Mouse (Mus musculus): Measurements from ENCODE around the gene Fuca1. TPM values are rescaled to one million over a fixed set of nuclear protein-coding genes. Genes with fewer than 3 reads are reported as not detected.
A peak's percentile ranks its signal among the peaks of the same experiment; 100 is the strongest.

Gene Fuca1
- total and polyA plus RNA-seq, 3 experiments, result 32.6 to 77.6 (median 66.5) TPM

- Histone ChIP-seq H3K79me2 (replicated peaks; ENCODE audit: control insufficient read depth, extremely low read depth, insufficient read depth, poor library complexity, severe bottlenecking) (0 out of 2 replicates have a peak, but pooled peaks cover 4% of the 10 kb centered on the region), H3K4me2 (ENCODE audit: insufficient read depth, low read depth, poor library complexity, severe bottlenecking) (peak overlapping the region; percentile 96), H3K9me3 (replicated peaks; ENCODE audit: low read length) (no peaks in the 10 kb centered on the region), H3K4me1 (ENCODE audit: control insufficient read depth in 1 of 2, insufficient read depth in 2 of 2) (peaks cover 0 to 31% of the 10 kb centered on the region in 2 experiments; a peak in 2 of 4 replicates), H3K4me3 (replicated peaks in 1 of 3; ENCODE audit: low read depth in 2 of 3, low read length in 2 of 3, poor library complexity in 1 of 3) (peak overlapping the region in 1 of 3 experiments; percentile 80), H3K27me3 (replicated peaks) (no peaks in the 10 kb centered on the region), H3K36me3 (replicated peaks in 1 of 2; ENCODE audit: control insufficient read depth in 1 of 2, insufficient read depth in 1 of 2, low read length in 1 of 2) (peaks cover 40 to 71% of the 10 kb centered on the region in 2 experiments), H3K9ac (ENCODE audit: insufficient read depth, low read depth) (no peak overlapping the region), H3K27ac (ENCODE audit: insufficient read depth, low read depth) (no peak overlapping the region)
- TF ChIP-seq JUN (IDR thresholded peaks at IDR 0.05; ENCODE audit: insufficient read depth, low read depth, low read length) (no peak), ZMIZ1 (IDR thresholded peaks at IDR 0.05; ENCODE audit: low read depth, low read length) (no peak), SMC3 (IDR thresholded peaks at IDR 0.05; ENCODE audit: low read depth, low read length) (no peak), HCFC1 (IDR thresholded peaks at IDR 0.05; ENCODE audit: low read depth, low read length) (no peak), TBP (conservative IDR thresholded peaks at IDR 0.05; ENCODE audit: low read depth, low read length) (no peak), MXI1 (IDR thresholded peaks at IDR 0.05; ENCODE audit: low read depth, low read length) (no peak), ELF1 (IDR thresholded peaks at IDR 0.05; ENCODE audit: low read depth, low read length) (no peak), CTCF (conservative IDR thresholded peaks at IDR 0.05 in 1 of 2, IDR thresholded peaks at IDR 0.05 in 1 of 2; ENCODE audit: low read depth in 2 of 2, low read length in 2 of 2) (no peak), UBTF (IDR thresholded peaks at IDR 0.05; ENCODE audit: low read depth, low read length) (no peak), E2F4 (IDR thresholded peaks at IDR 0.05; ENCODE audit: insufficient replicate concordance, low read depth, low read length) (no peak)
- in situ Hi-C loops (cut with MboI; ENCODE audit: low pct_ligation_motif_present, low pct_unique_long_range_greater_than_20kb, low sequenced_read_pairs) (no loop called here), dilution Hi-C loops (cut with MboI; ENCODE audit: extremely low pct_ligation_motif_present, extremely low pct_unique_long_range_greater_than_20kb, low sequenced_read_pairs) (no loop called here)
- no peak for DNase-seq (ENCODE audit: extremely low read depth)
These were observed 1.7 kb downstream of the Fuca1 start for GRCm38 (mm10) chr4:135922190-135922589.

GRCm38 (mm10) chr4:135924418-135924817 is 3.9 kb downstream of the Fuca1 start:
- Histone ChIP-seq H3K4me2 (ENCODE audit: insufficient read depth, low read depth, poor library complexity, severe bottlenecking) (no peak overlapping the region), H3K4me1 (ENCODE audit: control insufficient read depth in 1 of 2, insufficient read depth in 2 of 2) (peaks cover 0 to 13% of the 10 kb centered on the region in 2 experiments; a peak in 2 of 4 replicates), H3K27me3 (replicated peaks) (no peaks in the 10 kb centered on the region), H3K27ac (ENCODE audit: insufficient read depth, low read depth) (no peak overlapping the region), H3K36me3 (replicated peaks in 1 of 2; ENCODE audit: control insufficient read depth in 1 of 2, insufficient read depth in 1 of 2, low read length in 1 of 2) (peaks cover 40 to 67% of the 10 kb centered on the region in 2 experiments), H3K9me3 (replicated peaks; ENCODE audit: low read length) (no peaks in the 10 kb centered on the region), H3K4me3 (replicated peaks in 1 of 3; ENCODE audit: low read depth in 2 of 3, low read length in 2 of 3, poor library complexity in 1 of 3) (no peak overlapping the region), H3K9ac (ENCODE audit: insufficient read depth, low read depth) (no peak overlapping the region), H3K79me2 (replicated peaks; ENCODE audit: control insufficient read depth, extremely low read depth, insufficient read depth, poor library complexity, severe bottlenecking) (0 out of 2 replicates have a peak, but pooled peaks cover 4% of the 10 kb centered on the region)
- DNase-seq (ENCODE audit: extremely low read depth), result no peak
- TF ChIP-seq ZNF384 (IDR thresholded peaks at IDR 0.05; ENCODE audit: low read depth, low read length) (no peak), RAD21 (IDR thresholded peaks at IDR 0.05; ENCODE audit: low read depth, low read length) (no peak), CTCF (conservative IDR thresholded peaks at IDR 0.05 in 1 of 2, IDR thresholded peaks at IDR 0.05 in 1 of 2; ENCODE audit: low read depth in 2 of 2, low read length in 2 of 2) (no peak), MXI1 (IDR thresholded peaks at IDR 0.05; ENCODE audit: low read depth, low read length) (no peak), TBP (conservative IDR thresholded peaks at IDR 0.05; ENCODE audit: low read depth, low read length) (no peak)
- in situ Hi-C loops (cut with MboI; ENCODE audit: low pct_ligation_motif_present, low pct_unique_long_range_greater_than_20kb, low sequenced_read_pairs), result no loop called here
- dilution Hi-C loops (cut with MboI; ENCODE audit: extremely low pct_ligation_motif_present, extremely low pct_unique_long_range_greater_than_20kb, low sequenced_read_pairs), result no loop called here

GRCm38 (mm10) chr4:135925341-135925740 is 4.8 kb downstream of the Fuca1 start:
- in situ Hi-C loops (cut with MboI; ENCODE audit: low pct_ligation_motif_present, low pct_unique_long_range_greater_than_20kb, low sequenced_read_pairs), result no loop called here
- H3K9me3 ChIP-seq (replicated peaks; ENCODE audit: low read length), result no peaks in the 10 kb centered on the region
- no peak overlapping the region for H3K4me2 ChIP-seq (ENCODE audit: insufficient read depth, low read depth, poor library complexity, severe bottlenecking)
- H3K79me2 ChIP-seq (replicated peaks; ENCODE audit: control insufficient read depth, extremely low read depth, insufficient read depth, poor library complexity, severe bottlenecking), result 0 out of 2 replicates have a peak, but pooled peaks cover 4% of the 10 kb centered on the region
- H3K36me3 ChIP-seq (replicated peaks in 1 of 2; ENCODE audit: control insufficient read depth in 1 of 2, insufficient read depth in 1 of 2, low read length in 1 of 2), result peaks cover 42 to 72% of the 10 kb centered on the region in 2 experiments
- H3K27me3 ChIP-seq (replicated peaks), result no peaks in the 10 kb centered on the region
- H3K4me3 ChIP-seq (replicated peaks in 1 of 3; ENCODE audit: low read depth in 2 of 3, low read length in 2 of 3, poor library complexity in 1 of 3), result no peak overlapping the region
- no peak overlapping the region for H3K27ac ChIP-seq (ENCODE audit: insufficient read depth, low read depth)
- no peak for DNase-seq (ENCODE audit: extremely low read depth)
- TF ChIP-seq ZNF384 (IDR thresholded peaks at IDR 0.05; ENCODE audit: low read depth, low read length) (no peak), GABPA (IDR thresholded peaks at IDR 0.05; ENCODE audit: insufficient replicate concordance, low read depth, low read length) (no peak), POLR2AphosphoS2 (IDR thresholded peaks at IDR 0.05; ENCODE audit: low read depth, low read length) (no peak), EP300 (IDR thresholded peaks at IDR 0.05; ENCODE audit: low read length) (no peak), PAX5 (IDR thresholded peaks at IDR 0.05; ENCODE audit: low read length) (no peak), CHD1 (IDR thresholded peaks at IDR 0.05; ENCODE audit: low read depth, low read length) (no peak), RAD21 (IDR thresholded peaks at IDR 0.05; ENCODE audit: low read depth, low read length) (no peak), ZC3H11A (IDR thresholded peaks at IDR 0.05; ENCODE audit: low read depth, low read length) (no peak), KAT2A (IDR thresholded peaks at IDR 0.05; ENCODE audit: insufficient replicate concordance, low read length) (no peak)
- H3K4me1 ChIP-seq (ENCODE audit: control insufficient read depth in 1 of 2, insufficient read depth in 2 of 2), result peaks cover 0 to 9% of the 10 kb centered on the region in 2 experiments; a peak in 1 of 4 replicates
- dilution Hi-C loops (cut with MboI; ENCODE audit: extremely low pct_ligation_motif_present, extremely low pct_unique_long_range_greater_than_20kb, low sequenced_read_pairs), result no loop called here
- H3K9ac ChIP-seq (ENCODE audit: insufficient read depth, low read depth), result no peak overlapping the region

Measured in CH12.LX (cell line).